Mouse (Mus musculus) myocyte (in vitro differentiated cells): ENCODE results near the gene Cfap74. TPM values are rescaled to one million over a fixed set of nuclear protein-coding genes. Genes with fewer than 3 reads are reported as not detected.
"Not testable (repeated sequence)": the region's sequence is repeated elsewhere in the genome, so short reads cannot be mapped to it uniquely, and the experiment has no call there.

ENCODE experiments used
- H3K27me3 ChIP-seq: one replicate; pipeline ENCODE4 v1.6.1; 2011; ENCODE audit not compliant: control insufficient read depth, insufficient read depth, insufficient read length
- H3K36me3 ChIP-seq: one replicate; pipeline ENCODE4 v1.6.1; 2011; ENCODE audit not compliant: control insufficient read depth, insufficient read depth
- H3K4me2 ChIP-seq: one replicate; pipeline ENCODE4 v1.6.1; 2011; ENCODE audit warnings: low read depth, control low read depth
- H3K4me3 ChIP-seq: one replicate; pipeline ENCODE4 v1.5.1; 2011; ENCODE audit warnings: mild to moderate bottlenecking, control low read depth, moderate library complexity
- H3K79me2 ChIP-seq: one replicate; pipeline ENCODE4 v1.6.1; 2011; ENCODE audit not compliant: control insufficient read depth, insufficient read depth
- H3ac ChIP-seq: one replicate; pipeline ENCODE4 v1.6.1; 2011; ENCODE audit not compliant: control insufficient read depth, insufficient read length
- CEBPB ChIP-seq: IDR thresholded peaks from 2 replicates; pipeline ENCODE4 v1.6.1; 2011; ENCODE audit warnings: mild to moderate bottlenecking, moderate library complexity; ENCODE audit not compliant: poor library complexity, insufficient read depth, severe bottlenecking
- E2F4 ChIP-seq: IDR thresholded peaks from one replicate; pipeline ENCODE4 v1.6.1; 2011; ENCODE audit warnings: mild to moderate bottlenecking, control low read depth, moderate library complexity; ENCODE audit not compliant: insufficient read depth
- MAX ChIP-seq: IDR thresholded peaks from one replicate; pipeline ENCODE4 v1.6.1; 2011; ENCODE audit warnings: low read depth, mild to moderate bottlenecking, control low read depth
- MYOD1 ChIP-seq, 3 experiments: IDR thresholded peaks; one replicate each; pipeline ENCODE4 v1.6.1; 2011; ENCODE audit warnings: control low read depth in 2 of 3, low read depth in 2 of 3, mild to moderate bottlenecking in 2 of 3, moderate library complexity in 1 of 3; ENCODE audit not compliant: insufficient read length in 2 of 3, control insufficient read depth in 1 of 3
- MYOG ChIP-seq, 3 experiments: IDR thresholded peaks; one replicate each; pipeline ENCODE4 v1.6.1; 2011; ENCODE audit warnings: control low read depth in 2 of 3, low read depth in 2 of 3, mild to moderate bottlenecking in 2 of 3; ENCODE audit not compliant: insufficient read length in 2 of 3, control insufficient read depth in 1 of 3, insufficient read depth in 1 of 3
- POLR2A ChIP-seq: IDR thresholded peaks from one replicate; pipeline ENCODE4 v1.6.1; 2011; ENCODE audit warnings: low read depth, mild to moderate bottlenecking, control low read depth, moderate library complexity; ENCODE audit not compliant: insufficient read length
- POLR2AphosphoS2 ChIP-seq: IDR thresholded peaks from one replicate; pipeline ENCODE4 v1.6.1; 2011; ENCODE audit warnings: low read depth, control low read depth; ENCODE audit not compliant: insufficient read length
- REST ChIP-seq: IDR thresholded peaks from one replicate; pipeline ENCODE4 v1.6.1; 2011; ENCODE audit warnings: mild to moderate bottlenecking, control low read depth, moderate library complexity; ENCODE audit not compliant: insufficient read depth, insufficient read length
- SRF ChIP-seq: IDR thresholded peaks from one replicate; pipeline ENCODE4 v1.6.1; 2011; ENCODE audit warnings: low read depth; ENCODE audit not compliant: control insufficient read depth, insufficient read length
- TCF12 ChIP-seq: IDR thresholded peaks from one replicate; pipeline ENCODE4 v1.6.1; 2011; ENCODE audit warnings: mild to moderate bottlenecking, control low read depth; ENCODE audit not compliant: poor library complexity, insufficient read depth, severe bottlenecking
- TCF3 ChIP-seq: IDR thresholded peaks from one replicate; pipeline ENCODE4 v1.6.1; 2011; ENCODE audit warnings: low read depth, control low read depth; ENCODE audit not compliant: insufficient read length
- USF1 ChIP-seq: IDR thresholded peaks from one replicate; pipeline ENCODE4 v1.6.1; 2011; ENCODE audit warnings: low read depth, mild to moderate bottlenecking, control low read depth, moderate library complexity
- polyA plus RNA-seq: library from polyadenylated mRNA; unstranded; fragments of >200 nt; fragmentation: generic; extraction: Trizol; gene quantifications from one replicate; pipeline ENCODE4 v1.2.1, GENCODE M21; 2012; ENCODE audit warnings: missing spikeins

Cfap74 gene
- polyA plus RNA-seq, 1 experiment, result 0.22 TPM

DNA sequence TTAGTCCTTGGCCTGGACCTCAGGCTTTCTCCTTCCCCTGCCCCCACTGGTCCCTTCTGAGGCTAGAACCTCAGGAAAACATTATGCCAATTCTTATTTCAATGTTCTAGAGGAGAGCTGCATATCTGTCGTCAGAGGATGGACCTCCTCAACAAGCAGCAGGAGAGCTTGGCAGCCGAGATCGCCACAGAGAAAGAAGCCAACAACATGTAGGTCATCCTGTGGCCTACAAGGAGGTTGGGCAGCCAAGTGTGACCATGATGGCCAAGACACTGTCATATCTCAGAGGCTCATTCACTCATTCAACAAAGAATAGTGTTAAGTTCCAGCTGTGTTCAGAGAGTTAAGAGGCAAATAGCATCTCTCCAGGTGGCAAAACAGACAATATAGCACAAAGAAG is 11.1 kb downstream of the Cfap74 start:
- peaks cover 41% of the 10 kb centered on the region for H3K27me3 ChIP-seq
- TF ChIP-seq USF1 (no peak), TCF12 (no peak), POLR2A (no peak), CEBPB (no peak), POLR2AphosphoS2 (no peak), MYOG (IDR thresholded peaks at IDR 0.05; ENCODE audit: control insufficient read depth in 1 of 3, insufficient read depth in 1 of 3, insufficient read length in 2 of 3, low read depth in 2 of 3) (no peak), MAX (no peak), REST (no peak)
- no peak overlapping the region for H3ac ChIP-seq
- H3K36me3 ChIP-seq, result no peaks in the 10 kb centered on the region
- no peak overlapping the region for H3K4me2 ChIP-seq
- H3K4me3 ChIP-seq, result no peak overlapping the region
- no peaks in the 10 kb centered on the region for H3K79me2 ChIP-seq

DNA sequence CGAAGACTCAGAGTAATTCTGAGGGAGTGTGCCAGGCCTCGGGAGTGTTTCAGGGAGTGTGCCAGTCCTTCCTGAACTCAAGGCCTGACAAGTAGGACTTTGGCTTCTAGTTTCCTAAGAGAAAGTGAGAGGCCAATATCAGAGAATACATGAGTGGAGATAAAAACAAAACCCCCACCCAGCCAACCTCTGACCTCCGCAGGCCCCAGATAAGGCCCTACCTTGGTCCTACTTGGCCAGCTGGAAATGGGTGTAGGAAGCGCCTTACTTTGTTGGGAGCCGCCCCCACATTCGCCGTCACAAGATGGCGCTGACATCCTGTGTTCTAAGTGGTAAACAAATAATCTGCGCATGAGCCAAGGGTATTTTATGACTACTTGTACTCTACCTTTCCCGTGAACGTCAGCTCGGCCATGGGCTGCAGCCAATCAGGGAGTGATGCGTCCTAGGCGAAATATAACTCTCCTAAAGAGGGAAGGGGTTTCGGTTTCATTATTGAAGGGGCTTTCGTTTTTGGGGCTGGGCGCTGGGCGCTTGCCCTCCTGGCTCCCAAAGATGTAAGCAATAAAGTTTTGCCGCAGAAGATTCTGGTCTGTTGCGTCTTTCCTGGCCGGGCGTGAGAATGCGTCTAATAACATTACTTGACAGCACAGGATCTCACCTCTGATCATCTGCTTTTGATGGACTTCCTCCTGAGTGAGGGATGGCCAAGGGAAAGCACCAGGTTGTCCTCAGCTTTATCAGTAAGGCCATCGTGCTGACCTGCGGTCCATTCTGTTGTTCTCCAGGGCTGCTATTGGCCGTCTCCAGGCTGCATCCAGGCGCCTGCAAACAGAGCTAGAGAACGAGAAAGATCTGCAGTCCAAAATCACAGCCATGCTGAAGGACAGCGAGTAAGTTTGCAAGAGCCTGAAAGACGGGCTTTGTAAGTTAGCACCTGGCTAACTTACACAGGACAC is 12.7 kb downstream of the Cfap74 start:
- H3K4me3 ChIP-seq, H3K4me2 ChIP-seq, H3K79me2 ChIP-seq, H3ac ChIP-seq, H3K36me3 ChIP-seq: not testable (repeated sequence)
- H3K27me3 ChIP-seq, result peaks cover 56% of the 10 kb centered on the region

GRCm38 (mm10) chr4:155423988-155424387 is 15.0 kb downstream of the Cfap74 start:
- H3K36me3 ChIP-seq, result no peaks in the 10 kb centered on the region
- no peak overlapping the region for H3K4me2 ChIP-seq
- H3K27me3 ChIP-seq, result peaks cover 75% of the 10 kb centered on the region
- H3K79me2 ChIP-seq, result no peaks in the 10 kb centered on the region
- no peak overlapping the region for H3ac ChIP-seq
- TF ChIP-seq MYOD1 (IDR thresholded peaks at IDR 0.05; ENCODE audit: control insufficient read depth in 1 of 3, insufficient read length in 2 of 3, low read depth in 2 of 3), result no peak
- TF ChIP-seq CEBPB, result no peak
- no peak for TF ChIP-seq E2F4
- TF ChIP-seq POLR2AphosphoS2, result no peak
- H3K4me3 ChIP-seq, result no peak overlapping the region

- H3K36me3 ChIP-seq, result no peaks in the 10 kb centered on the region
- no peak for TF ChIP-seq SRF
- no peak for TF ChIP-seq POLR2A
- TF ChIP-seq REST, result no peak
- no peak for TF ChIP-seq TCF3
- no peak for TF ChIP-seq E2F4
- TF ChIP-seq TCF12, result no peak
- no peak for TF ChIP-seq MYOD1 (IDR thresholded peaks at IDR 0.05; ENCODE audit: control insufficient read depth in 1 of 3, insufficient read length in 2 of 3, low read depth in 2 of 3)
- no peak for TF ChIP-seq POLR2AphosphoS2
- TF ChIP-seq MYOG (IDR thresholded peaks at IDR 0.05; ENCODE audit: control insufficient read depth in 1 of 3, insufficient read depth in 1 of 3, insufficient read length in 2 of 3, low read depth in 2 of 3), result no peak
- no peak for TF ChIP-seq USF1
- no peak for TF ChIP-seq CEBPB
- no peak for TF ChIP-seq MAX
- no peak overlapping the region for H3K4me2 ChIP-seq
- H3K4me3 ChIP-seq, result no peak overlapping the region
- H3ac ChIP-seq, result no peak overlapping the region
- no peaks in the 10 kb centered on the region for H3K79me2 ChIP-seq
- peaks cover 79% of the 10 kb centered on the region for H3K27me3 ChIP-seq
These were observed 17.3 kb downstream of the Cfap74 start for GRCm38 (mm10) chr4:155426272-155426671.

DNA sequence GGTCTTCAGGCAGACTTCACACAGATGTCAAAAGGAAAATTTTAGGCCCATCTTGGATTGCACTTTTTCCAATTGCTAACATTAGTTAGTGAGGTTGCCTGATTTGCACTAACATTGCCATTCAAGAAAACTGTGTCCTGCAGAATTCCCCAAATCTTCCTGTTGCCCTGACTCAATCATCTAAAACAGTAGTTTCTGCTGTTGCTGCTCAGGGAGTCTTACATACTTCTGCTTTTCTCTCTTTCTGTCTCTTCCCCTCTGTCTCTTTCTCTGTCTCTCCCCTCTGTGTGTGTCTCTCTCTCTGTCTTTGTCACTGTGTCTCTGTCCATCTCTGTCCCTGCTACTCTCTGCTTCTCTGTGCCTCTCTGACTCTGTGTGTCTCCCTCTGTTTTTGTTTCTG is 19.5 kb downstream of the Cfap74 start:
- peaks cover 78% of the 10 kb centered on the region for H3K27me3 ChIP-seq

More for the DNA sequence above, 19.5 kb downstream of the Cfap74 start:
- Histone ChIP-seq H3K79me2 (no peaks in the 10 kb centered on the region), H3K4me2 (no peak overlapping the region), H3K4me3 (no peak overlapping the region), H3ac (no peak overlapping the region), H3K36me3 (no peaks in the 10 kb centered on the region)
- TF ChIP-seq POLR2A, result no peak
- TF ChIP-seq REST, result no peak
- TF ChIP-seq MAX, result no peak
- no peak for TF ChIP-seq MYOD1 (IDR thresholded peaks at IDR 0.05; ENCODE audit: control insufficient read depth in 1 of 3, insufficient read length in 2 of 3, low read depth in 2 of 3)
- TF ChIP-seq USF1, result no peak
- TF ChIP-seq POLR2AphosphoS2, result no peak
- no peak for TF ChIP-seq CEBPB
- TF ChIP-seq SRF, result no peak
- no peak for TF ChIP-seq TCF12
- no peak for TF ChIP-seq E2F4
- no peak for TF ChIP-seq TCF3
- TF ChIP-seq MYOG (IDR thresholded peaks at IDR 0.05; ENCODE audit: control insufficient read depth in 1 of 3, insufficient read depth in 1 of 3, insufficient read length in 2 of 3, low read depth in 2 of 3), result no peak
